Mouse (Mus musculus): ENCODE results near the gene Cfl2. TPM values are rescaled to one million over a fixed set of nuclear protein-coding genes. Genes with fewer than 3 reads are reported as not detected.

Cfl2 gene
- 455 TPM for polyA plus RNA-seq (2014; fragmentation: Illumina TruSeq; extraction: RNeasy Lipid Tissue Mini Kit (QIAGEN cat#74804); ENCODE audit: low read depth, low replicate concordance)

DNA sequence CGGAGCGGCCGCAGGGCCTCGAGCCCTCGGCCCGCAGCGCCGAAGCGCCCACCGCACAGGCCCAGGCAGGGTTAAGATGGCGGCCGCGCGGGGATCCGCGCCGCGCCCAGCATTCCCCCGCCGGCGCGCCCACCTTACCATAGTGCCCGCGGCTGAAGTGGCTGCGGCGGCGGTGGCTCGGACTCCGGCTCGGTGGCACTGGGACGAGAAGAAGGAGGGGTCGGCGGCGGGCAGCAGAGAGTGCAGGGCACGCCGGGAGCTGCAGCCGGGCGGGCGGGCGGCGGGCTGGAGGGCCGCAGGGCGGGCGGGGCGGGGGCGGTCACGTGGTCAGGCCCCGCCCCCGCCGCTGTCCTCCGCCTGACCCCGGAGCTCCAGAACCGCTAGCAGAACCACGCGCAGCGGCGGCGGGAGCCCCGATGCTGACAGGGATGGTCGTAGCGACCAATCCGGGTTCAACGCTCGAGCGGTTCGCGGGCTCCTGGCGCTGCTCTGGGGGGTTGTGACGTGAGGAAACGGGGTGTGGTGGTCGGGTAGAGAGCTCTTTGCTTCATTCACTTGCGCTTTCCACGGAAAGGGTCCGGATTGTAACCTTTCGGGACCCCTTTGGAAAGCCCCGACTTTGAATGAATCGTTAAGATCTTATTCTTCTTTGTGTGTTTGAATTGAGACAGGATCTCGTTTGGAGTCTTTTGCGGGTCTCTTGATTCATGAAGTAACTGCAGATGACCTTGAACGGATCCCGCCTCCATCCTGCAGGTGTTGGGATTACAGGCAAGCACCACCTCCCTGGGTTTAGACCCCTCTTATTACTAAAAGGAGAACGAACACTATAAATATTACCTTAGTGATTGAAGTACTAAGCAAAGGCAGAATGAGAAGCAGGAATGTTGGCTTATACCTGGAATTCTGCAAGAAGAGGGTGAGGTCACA is at the start of gene Cfl2:
Cfl2 (minus strand) TSS at position 272 of the 930 bp plus-strand sequence.

Other genes with a start within 250 kb of the Cfl2 start
- 50.9 TPM for gene Sptssa, start 206.3 kb downstream of the Cfl2 start, polyA plus RNA-seq (2014; fragmentation: Illumina TruSeq; extraction: RNeasy Lipid Tissue Mini Kit (QIAGEN cat#74804); ENCODE audit: low read depth, low replicate concordance)
- 26.3 TPM for gene Eapp, start 167.0 kb downstream of the Cfl2 start, polyA plus RNA-seq (2014; fragmentation: Illumina TruSeq; extraction: RNeasy Lipid Tissue Mini Kit (QIAGEN cat#74804); ENCODE audit: low read depth, low replicate concordance)
- 35.8 TPM for gene Snx6, start 67.2 kb downstream of the Cfl2 start, polyA plus RNA-seq (2014; fragmentation: Illumina TruSeq; extraction: RNeasy Lipid Tissue Mini Kit (QIAGEN cat#74804); ENCODE audit: low read depth, low replicate concordance)
- not detected for gene Gm20403, start 123.7 kb upstream of the Cfl2 start, polyA plus RNA-seq (2014; fragmentation: Illumina TruSeq; extraction: RNeasy Lipid Tissue Mini Kit (QIAGEN cat#74804); ENCODE audit: low read depth, low replicate concordance)
- gene Baz1a, start 151.5 kb upstream of the Cfl2 start, polyA plus RNA-seq (2014; fragmentation: Illumina TruSeq; extraction: RNeasy Lipid Tissue Mini Kit (QIAGEN cat#74804); ENCODE audit: low read depth, low replicate concordance): 2.6 TPM
- gene 2700097O09Rik, start 217.2 kb upstream of the Cfl2 start, polyA plus RNA-seq (2014; fragmentation: Illumina TruSeq; extraction: RNeasy Lipid Tissue Mini Kit (QIAGEN cat#74804); ENCODE audit: low read depth, low replicate concordance): 20.9 TPM
- 118 TPM for gene Srp54a, start 217.4 kb upstream of the Cfl2 start, polyA plus RNA-seq (2014; fragmentation: Illumina TruSeq; extraction: RNeasy Lipid Tissue Mini Kit (QIAGEN cat#74804); ENCODE audit: low read depth, low replicate concordance)

Measured in heart, adult 10 weeks (tissue).